ENCODE assay signal across 7 mouse cellular contexts in the genomic region with DNA sequence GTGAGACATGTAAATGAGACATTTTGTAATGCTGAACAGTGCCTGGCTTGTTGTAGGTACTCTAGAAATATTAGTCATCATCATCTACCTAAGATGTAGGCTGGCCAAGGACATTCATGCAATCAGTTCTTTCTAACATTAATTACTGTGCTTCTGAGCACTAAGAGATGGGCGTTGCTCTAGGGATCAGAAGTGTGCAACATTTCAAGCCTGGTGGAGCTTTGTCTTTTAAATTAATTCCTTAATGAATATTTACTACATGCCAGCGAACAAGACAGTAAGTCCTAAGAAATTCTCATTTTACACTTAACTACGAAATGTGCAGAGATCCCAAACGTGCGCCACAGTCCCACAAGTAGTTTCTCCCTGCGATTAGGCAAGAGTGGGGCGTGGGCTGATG. TPM values are rescaled to one million over a fixed set of nuclear protein-coding genes. Genes with fewer than 3 reads are reported as not detected.
DNase-seq lines count a peak whose midpoint lies in the region; ATAC-seq lines count a peak whose summit lies in the region.
"Not testable (repeated sequence)": the region's sequence is repeated elsewhere in the genome, so short reads cannot be mapped to it uniquely, and the experiment has no call there.

No protein-coding gene starts in this region.

- 14% methylated on average over 6 of the region's 7 CpGs for WGBS in forebrain, embryonic 14.5 days
- 25% methylated on average over 7 of the region's 7 CpGs for WGBS in heart, embryonic 14.5 days
- WGBS in intestine, embryonic 15.5 days: 20% methylated on average over 7 of the region's 7 CpGs
- 15% methylated on average over 7 of the region's 7 CpGs for WGBS in limb, embryonic 11.5 days
- 25% methylated on average over 7 of the region's 7 CpGs for WGBS in lung, embryonic 15.5 days
- 16% methylated on average over 7 of the region's 7 CpGs for WGBS in neural tube, embryonic 12.5 days

- H3K36me3 ChIP-seq in forebrain, embryonic 14.5 days (ENCODE audit: control insufficient read depth, insufficient read depth, low read length); heart, embryonic 14.5 days (ENCODE audit: control insufficient read depth, insufficient read depth, low read length); intestine, embryonic 15.5 days; limb, embryonic 11.5 days (ENCODE audit: control insufficient read depth, insufficient read depth, low read length); lung, embryonic 15.5 days; neural tube, embryonic 12.5 days: not testable (repeated sequence)

- H3K9ac ChIP-seq in forebrain, embryonic 14.5 days (ENCODE audit: low read length): peak overlapping the region; percentile 70
- H3K9ac ChIP-seq in heart, embryonic 14.5 days (ENCODE audit: low read length): peak overlapping the region; percentile 76
- H3K9ac ChIP-seq in intestine, embryonic 15.5 days: peak overlapping the region; percentile 64
- peak overlapping the region; percentile 73 for H3K9ac ChIP-seq in limb, embryonic 11.5 days (ENCODE audit: low read length)
- peak overlapping the region; percentile 52 for H3K9ac ChIP-seq in lung, embryonic 15.5 days
- peak overlapping the region; percentile 63 for H3K9ac ChIP-seq in neural tube, embryonic 12.5 days

- H3K9me3 ChIP-seq in forebrain, embryonic 14.5 days (replicated peaks; ENCODE audit: control insufficient read depth, low read length); heart, embryonic 14.5 days (ENCODE audit: control insufficient read depth, low read length); intestine, embryonic 15.5 days; limb, embryonic 11.5 days (ENCODE audit: control insufficient read depth, low read length); lung, embryonic 15.5 days; neural tube, embryonic 12.5 days: not testable (repeated sequence)

- H3K27ac ChIP-seq in forebrain, embryonic 14.5 days (ENCODE audit: low read depth, low read length); heart, embryonic 14.5 days (replicated peaks in 1 of 2; ENCODE audit: control insufficient read depth in 1 of 2, insufficient read depth in 1 of 2, low read depth in 2 of 2, low read length in 2 of 2); intestine, embryonic 15.5 days; limb, embryonic 11.5 days (replicated peaks; ENCODE audit: low read depth, low read length); lung, embryonic 15.5 days; neural tube, embryonic 12.5 days: not testable (repeated sequence)

- peak overlapping the region; percentile 83 for H3K4me2 ChIP-seq in forebrain, embryonic 14.5 days (ENCODE audit: low read length)
- peak overlapping the region; percentile 86 for H3K4me2 ChIP-seq in heart, embryonic 14.5 days (ENCODE audit: low read length)
- peak overlapping the region; percentile 96 for H3K4me2 ChIP-seq in intestine, embryonic 15.5 days (replicated peaks)
- H3K4me2 ChIP-seq in limb, embryonic 11.5 days (ENCODE audit: low read depth, severe bottlenecking): peak overlapping the region; percentile 72
- H3K4me2 ChIP-seq in lung, embryonic 15.5 days: peak overlapping the region; percentile 94
- H3K4me2 ChIP-seq in neural tube, embryonic 12.5 days (replicated peaks): peak overlapping the region; percentile 94

- H3K4me1 ChIP-seq in forebrain, embryonic 14.5 days (ENCODE audit: control insufficient read depth, insufficient read depth, low read length); heart, embryonic 14.5 days (ENCODE audit: control insufficient read depth in 2 of 2, insufficient read depth in 2 of 2, low read length in 2 of 2); intestine, embryonic 15.5 days (replicated peaks); limb, embryonic 11.5 days (ENCODE audit: control insufficient read depth, insufficient read depth, low read length); lung, embryonic 15.5 days; neural tube, embryonic 12.5 days: not testable (repeated sequence)

- not testable (repeated sequence) for ATAC-seq in forebrain, embryonic 14.5 days; heart, embryonic 14.5 days (ENCODE audit: insufficient number of reproducible peaks, insufficient read depth, low FRiP score, low read depth); intestine, embryonic 15.5 days; limb, embryonic 11.5 days (ENCODE audit: insufficient number of reproducible peaks, low FRiP score, low TSS enrichment, low read depth); lung, embryonic 15.5 days (ENCODE audit: borderline replicate concordance, extremely low read depth, low FRiP score, low TSS enrichment); neural tube, embryonic 12.5 days (ENCODE audit: low FRiP score, low read depth)

- H3K4me3 ChIP-seq in forebrain, embryonic 14.5 days (ENCODE audit: low read depth, low read length): peak overlapping the region; percentile 42
- H3K4me3 ChIP-seq in heart, embryonic 14.5 days (ENCODE audit: control insufficient read depth in 1 of 2, insufficient read depth in 1 of 2, low read depth in 1 of 2, low read length in 2 of 2): peak overlapping the region; percentile 51 to 58
- H3K4me3 ChIP-seq in intestine, embryonic 15.5 days (replicated peaks): peak overlapping the region; percentile 48
- peak overlapping the region; percentile 34 for H3K4me3 ChIP-seq in limb, embryonic 11.5 days (ENCODE audit: low read depth, low read length)
- H3K4me3 ChIP-seq in lung, embryonic 15.5 days: peak overlapping the region; percentile 48
- H3K4me3 ChIP-seq in neural tube, embryonic 12.5 days: peak overlapping the region; percentile 45

- DNase-seq in cerebellum, adult 9-10 months: peak; percentile 48
- peak; percentile 2 for DNase-seq in forebrain, embryonic 14.5 days (ENCODE audit: low spot score)
- DNase-seq in limb, embryonic 11.5 days (ENCODE audit: low spot score): not testable (repeated sequence)

- H3K27me3 ChIP-seq in forebrain, embryonic 14.5 days (replicated peaks; ENCODE audit: control insufficient read depth, insufficient read depth, low read length); heart, embryonic 14.5 days (ENCODE audit: control insufficient read depth, insufficient read depth, low read length); intestine, embryonic 15.5 days (replicated peaks); limb, embryonic 11.5 days (ENCODE audit: control insufficient read depth, insufficient read depth, low read length); lung, embryonic 15.5 days; neural tube, embryonic 12.5 days (replicated peaks): not testable (repeated sequence)

RNA-seq across cellular contexts. Expression of a gene that starts 41.1 kb away (rescaled TPM):
- polyA plus RNA-seq in forebrain, embryonic 14.5 days (2014; fragmentation: Nextera tagmentation; extraction: Ambion mirVana): 49.3 and 53.9 TPM in 2 replicates
- polyA plus RNA-seq in heart, embryonic 14.5 days (2014; fragmentation: Nextera tagmentation; extraction: Ambion mirVana): 14.1 and 15.7 TPM in 2 replicates
- polyA plus RNA-seq in intestine, embryonic 15.5 days (2015; fragmentation: Nextera tagmentation; extraction: Ambion mirVana): 16.0 and 17.6 TPM in 2 replicates
- polyA plus RNA-seq in limb, embryonic 11.5 days (2014; fragmentation: Nextera tagmentation; extraction: Ambion mirVana): 31.2 and 34.2 TPM in 2 replicates
- 23.3 and 24.9 TPM in 2 replicates for polyA plus RNA-seq in lung, embryonic 15.5 days (2015; fragmentation: Nextera tagmentation; extraction: Ambion mirVana)
- polyA plus RNA-seq in neural tube, embryonic 12.5 days (2016; fragmentation: Nextera tagmentation; extraction: Ambion mirVana): 38.1 and 41.5 TPM in 2 replicates
